Mouse (Mus musculus) activated CD4-positive, CD25-positive, alpha-beta regulatory T cell, adult 4 months (primary cell): Measurements from ENCODE around the gene Scn3b. TPM values are rescaled to one million over a fixed set of nuclear protein-coding genes. Genes with fewer than 3 reads are reported as not detected.

Experiments
- ATAC-seq: one replicate; pipeline ENCODE4 v1.8.0; 2017
- polyA plus RNA-seq, 2 experiments: library from polyadenylated mRNA; unstranded; fragments of 100-300 nt; shearing (Covaris generic); gene quantifications; one replicate each; pipeline ENCODE4 v1.2.1; 2017

Gene Scn3b
- polyA plus RNA-seq, 2 experiments from 2014 or later, result not detected

GRCm38 (mm10) chr9:40318771-40319170 is 49.8 kb downstream of the Scn3b start:
- ATAC-seq, result no peak

GRCm38 (mm10) chr9:40320405-40320804 is 51.4 kb downstream of the Scn3b start:
- no peak for ATAC-seq

- ATAC-seq, result no peak
Measured at GRCm38 (mm10) chr9:40320879-40321667, 52.1 kb downstream of the Scn3b start.

- ATAC-seq, result no peak
Measured at GRCm38 (mm10) chr9:40321668-40322003, 52.6 kb downstream of the Scn3b start.

GRCm38 (mm10) chr9:40322372-40322771 is 53.4 kb downstream of the Scn3b start:
- no peak for ATAC-seq

GRCm38 (mm10) chr9:40323171-40323570 is 54.2 kb downstream of the Scn3b start:
- ATAC-seq, result no peak

- ATAC-seq, result no peak
Measured at GRCm38 (mm10) chr9:40323773-40324172, 54.8 kb downstream of the Scn3b start.

- no peak for ATAC-seq
Measured at GRCm38 (mm10) chr9:40324232-40324792, 55.3 kb downstream of the Scn3b start.

GRCm38 (mm10) chr9:40324826-40325225 is 55.8 kb downstream of the Scn3b start:
- ATAC-seq, result no peak

- ATAC-seq, result no peak
Measured at GRCm38 (mm10) chr9:40326260-40326915, 57.4 kb downstream of the Scn3b start.

GRCm38 (mm10) chr9:40330609-40331382 is 61.8 kb downstream of the Scn3b start:
- peak; percentile 73 for ATAC-seq

GRCm38 (mm10) chr9:40331411-40332286 is 62.6 kb downstream of the Scn3b start:
- no peak for ATAC-seq

GRCm38 (mm10) chr9:40332326-40332725 is 63.3 kb downstream of the Scn3b start:
- ATAC-seq, result no peak

- no peak for ATAC-seq
Measured at GRCm38 (mm10) chr9:40332731-40333648, 64.0 kb downstream of the Scn3b start.

- ATAC-seq, result peak; percentile 38
Measured at GRCm38 (mm10) chr9:40333649-40334396, 64.8 kb downstream of the Scn3b start.

- ATAC-seq, result no peak
Measured at GRCm38 (mm10) chr9:40334617-40335016, 65.6 kb downstream of the Scn3b start.

- ATAC-seq, result no peak
Measured at GRCm38 (mm10) chr9:40336701-40337100, 67.7 kb downstream of the Scn3b start.

- ATAC-seq, result no peak
Measured at GRCm38 (mm10) chr9:40337131-40337820, 68.3 kb downstream of the Scn3b start.

GRCm38 (mm10) chr9:40339578-40339977 is 70.6 kb downstream of the Scn3b start:
- ATAC-seq, result no peak
